Mouse (Mus musculus) intestine, embryonic 14.5 days (tissue): ENCODE measurements around the gene Prpf38b. TPM values are rescaled to one million over a fixed set of nuclear protein-coding genes. Genes with fewer than 3 reads are reported as not detected.

Source experiments
- ATAC-seq: fragments of 200-750 bp; cut with Nextera tagmentation; replicated peaks from 2 replicates; pipeline ENCODE4 v1.8.0; 2017; ENCODE audit warnings: low read depth, moderate number of reproducible peaks, moderate TSS enrichment, moderate library complexity; ENCODE audit not compliant: low FRiP score, low TSS enrichment
- DNase-seq: peaks from one replicate; pipeline ENCODE4 v3.0.0-alpha.2; 2018; ENCODE audit warnings: low spot score
- H3K27ac ChIP-seq: fragments of 300-500 bp; sonication (generic); 2 replicates; pipeline ENCODE4 v1.5.1; 2014; ENCODE audit warnings: low read depth, mild to moderate bottlenecking, control low read depth
- H3K27me3 ChIP-seq: fragments of 300-500 bp; sonication (generic); replicated peaks from 2 replicates; pipeline ENCODE4 v1.6.1; 2014; ENCODE audit warnings: low read length, control low read depth; ENCODE audit not compliant: control insufficient read depth, insufficient read depth
- H3K36me3 ChIP-seq: fragments of 300-500 bp; sonication (generic); 2 replicates; pipeline ENCODE4 v1.6.1; 2014; ENCODE audit warnings: low read length, control low read depth; ENCODE audit not compliant: control insufficient read depth, insufficient read depth
- H3K4me1 ChIP-seq: fragments of 300-500 bp; sonication (generic); replicated peaks from 2 replicates; pipeline ENCODE4 v1.6.1; 2014; ENCODE audit warnings: low read length, control low read depth, mixed read lengths; ENCODE audit not compliant: control insufficient read depth, insufficient read depth
- H3K4me2 ChIP-seq: fragments of 300-500 bp; sonication (generic); 2 replicates; pipeline ENCODE4 v1.6.1; 2014; ENCODE audit warnings: low read length
- H3K4me3 ChIP-seq: fragments of 300-500 bp; sonication (generic); 2 replicates; pipeline ENCODE4 v1.5.1; 2014; ENCODE audit warnings: low read depth, low read length, control low read depth, mixed read lengths
- H3K9ac ChIP-seq: fragments of 300-500 bp; sonication (generic); 2 replicates; pipeline ENCODE4 v1.6.1; 2014; ENCODE audit warnings: mild to moderate bottlenecking, low read length
- H3K9me3 ChIP-seq: fragments of 300-500 bp; sonication (generic); 2 replicates; pipeline ENCODE4 v1.6.1; 2016; ENCODE audit warnings: low read length, control low read depth; ENCODE audit not compliant: control insufficient read depth
- WGBS: fragments of 180-500 bp; shearing (Covaris S2); extraction: QIAGEN DNeasy Blood & Tissue Kit; methylation state at CpG from one replicate; pipeline ENCODE4 v1.1.7; 2014; 5-methylcytosine and 5-hydroxymethylcytosine counted together
- polyA plus RNA-seq: library from polyadenylated mRNA; unstranded; fragments of >200 nt; fragmentation: Nextera tagmentation; extraction: Ambion mirVana; gene quantifications from 2 replicates; pipeline ENCODE4 v1.2.1, GENCODE M21; 2014

Prpf38b gene
- 57.0 and 66.0 TPM in 2 replicates for polyA plus RNA-seq

GRCm38 (mm10) chr3:108911548-108912413 lies at the start of gene Prpf38b:
Gene Prpf38b (minus strand): TSS chr3:108911727.
- no peaks in the 10 kb centered on the region for H3K9me3 ChIP-seq
- H3K36me3 ChIP-seq, result peaks cover 15% of the 10 kb centered on the region
- ATAC-seq (peak; percentile 100), DNase-seq (peak; percentile 98)
- peak within 1 kb of the TSS; percentile 100 for H3K27ac ChIP-seq
- 1% methylated on average over 53 of the region's 53 CpGs for WGBS
- peaks cover 12% of the 10 kb centered on the region for H3K4me1 ChIP-seq
- H3K4me3 ChIP-seq, result peak within 1 kb of the TSS; percentile 99
- no peaks in the 10 kb centered on the region for H3K27me3 ChIP-seq
- peak within 1 kb of the TSS; percentile 98 for H3K4me2 ChIP-seq
- H3K9ac ChIP-seq, result peak within 1 kb of the TSS; percentile 92

GRCm38 (mm10) chr3:108961226-108961625 lies 49.7 kb upstream of the Prpf38b start:
- no peak overlapping the region for H3K27ac ChIP-seq
- H3K9ac ChIP-seq, result no peak overlapping the region
- no peaks in the 10 kb centered on the region for H3K27me3 ChIP-seq
- no peaks in the 10 kb centered on the region for H3K9me3 ChIP-seq
- peak overlapping the region; percentile 18; the same call in 1 of the 2 replicates for H3K4me2 ChIP-seq
- no peak; the same call in 1 of the 2 replicates for ATAC-seq
- WGBS, result 44% methylated on average over 7 of the region's 7 CpGs
- H3K4me3 ChIP-seq, result no peak overlapping the region
- DNase-seq, result no peak
- peaks cover 9% of the 10 kb centered on the region; the same call in 1 of the 2 replicates for H3K4me1 ChIP-seq
- no peaks in the 10 kb centered on the region for H3K36me3 ChIP-seq

GRCm38 (mm10) chr3:108959680-108960295 lies 48.3 kb upstream of the Prpf38b start:
- Histone ChIP-seq H3K4me2 (no peak overlapping the region), H3K27ac (no peak overlapping the region), H3K4me3 (no peak overlapping the region), H3K4me1 (peaks cover 9% of the 10 kb centered on the region; the same call in 1 of the 2 replicates), H3K9me3 (no peaks in the 10 kb centered on the region), H3K9ac (no peak overlapping the region), H3K27me3 (no peaks in the 10 kb centered on the region), H3K36me3 (no peaks in the 10 kb centered on the region)
- DNase-seq, result no peak
- 60% methylated on average over 13 of the region's 13 CpGs for WGBS
- ATAC-seq, result no peak

GRCm38 (mm10) chr3:108957976-108958375 lies 46.4 kb upstream of the Prpf38b start:
- ATAC-seq, result no peak

GRCm38 (mm10) chr3:108940996-108941395 lies 29.5 kb upstream of the Prpf38b start:
- 88% methylated on average over 10 of the region's 10 CpGs for WGBS

More at GRCm38 (mm10) chr3:108957976-108958375, 46.4 kb upstream of the Prpf38b start:
- H3K36me3 ChIP-seq, result no peaks in the 10 kb centered on the region
- no peaks in the 10 kb centered on the region for H3K27me3 ChIP-seq
- H3K9ac ChIP-seq, result no peak overlapping the region
- no peak overlapping the region for H3K4me2 ChIP-seq
- H3K4me3 ChIP-seq, result no peak overlapping the region
- DNase-seq, result no peak
- H3K9me3 ChIP-seq, result no peaks in the 10 kb centered on the region
- peaks cover 9% of the 10 kb centered on the region; the same call in 1 of the 2 replicates for H3K4me1 ChIP-seq
- no peak overlapping the region for H3K27ac ChIP-seq

GRCm38 (mm10) chr3:108940001-108940633 lies 28.6 kb upstream of the Prpf38b start, which contains the start of gene Gm9857:
Gene Gm9857 (minus strand): TSS chr3:108940445.
- no peaks in the 10 kb centered on the region for H3K9me3 ChIP-seq
- no peaks in the 10 kb centered on the region for H3K4me1 ChIP-seq
- DNase-seq, result peak; percentile 62
- H3K4me3 ChIP-seq, result peak within 1 kb of the TSS; percentile 19
- H3K4me2 ChIP-seq, result peak within 1 kb of the TSS; percentile 59
- H3K9ac ChIP-seq, result no peak within 1 kb of the TSS
- H3K27ac ChIP-seq, result no peak within 1 kb of the TSS
- H3K36me3 ChIP-seq, result no peaks in the 10 kb centered on the region
- 46% methylated on average over 55 of the region's 59 CpGs for WGBS
- H3K27me3 ChIP-seq, result no peaks in the 10 kb centered on the region
- ATAC-seq, result peak; percentile 74

More at GRCm38 (mm10) chr3:108940996-108941395, 29.5 kb upstream of the Prpf38b start:
- Histone ChIP-seq H3K27me3 (no peaks in the 10 kb centered on the region), H3K9me3 (no peaks in the 10 kb centered on the region), H3K4me3 (no peak overlapping the region), H3K27ac (no peak overlapping the region), H3K4me2 (no peak overlapping the region), H3K4me1 (no peaks in the 10 kb centered on the region), H3K36me3 (no peaks in the 10 kb centered on the region), H3K9ac (no peak overlapping the region)
- DNase-seq (peak; percentile 45), ATAC-seq (no peak)

GRCm38 (mm10) chr3:108939573-108939972 lies 28.0 kb upstream of the Prpf38b start, which contains the start of gene Henmt1:
Gene Henmt1 (plus strand): TSS chr3:108939873.
- DNase-seq (no peak), ATAC-seq (no peak)
- H3K4me2 ChIP-seq, result peak within 1 kb of the TSS; percentile 59
- no peaks in the 10 kb centered on the region for H3K9me3 ChIP-seq
- H3K27me3 ChIP-seq, result no peaks in the 10 kb centered on the region
- no peak within 1 kb of the TSS for H3K27ac ChIP-seq
- no peak within 1 kb of the TSS for H3K9ac ChIP-seq
- H3K4me3 ChIP-seq, result peak within 1 kb of the TSS; percentile 19
- H3K36me3 ChIP-seq, result no peaks in the 10 kb centered on the region
- WGBS, result 87% methylated on average over 5 of the region's 5 CpGs
- H3K4me1 ChIP-seq, result no peaks in the 10 kb centered on the region

- H3K36me3 ChIP-seq, result no peaks in the 10 kb centered on the region
- H3K4me2 ChIP-seq, result no peak overlapping the region
- H3K9me3 ChIP-seq, result no peaks in the 10 kb centered on the region
- no peak overlapping the region for H3K27ac ChIP-seq
- DNase-seq (no peak), ATAC-seq (no peak)
- no peaks in the 10 kb centered on the region for H3K4me1 ChIP-seq
- no peak overlapping the region for H3K9ac ChIP-seq
- no peaks in the 10 kb centered on the region for H3K27me3 ChIP-seq
- WGBS, result 89% methylated on average over 5 of the region's 5 CpGs
- no peak overlapping the region for H3K4me3 ChIP-seq
Measured at GRCm38 (mm10) chr3:108938691-108939090, 27.2 kb upstream of the Prpf38b start.
